Mouse (Mus musculus) cerebellum, adult 2 months (tissue): ENCODE measurements at regions not wholly inside any gene's neighbourhood (a gene's known extent, or its start where the extent isn't known, plus 50 kb on each side); places are given as distances from the start of the nearest gene placed in this dataset.

Source experiments
- DNase-seq, 2 experiments: peaks; one replicate each; pipeline ENCODE4 v3.0.0; 2021
- H3K27ac ChIP-seq: fragments of 200-500 bp; 2 replicates; pipeline ENCODE4 v1.5.1; 2012; ENCODE audit warnings: low read length, control low read depth, inconsistent platforms; ENCODE audit not compliant: insufficient read depth
- H3K27me3 ChIP-seq: fragments of 200-500 bp; 2 replicates; pipeline ENCODE4 v1.6.1; 2012; ENCODE audit warnings: inconsistent platforms, mild to moderate bottlenecking, low read length, moderate library complexity; ENCODE audit not compliant: control insufficient read depth, insufficient read depth
- H3K4me1 ChIP-seq: fragments of 200-500 bp; 2 replicates; pipeline ENCODE4 v1.6.1; 2011; ENCODE audit warnings: low read length; ENCODE audit not compliant: control insufficient read depth, insufficient read depth
- H3K4me3 ChIP-seq: fragments of 200-500 bp; replicated peaks from 2 replicates; pipeline ENCODE3; 2011; ENCODE audit warnings: mild to moderate bottlenecking, low read depth, low read length, control low read depth; ENCODE audit not compliant: insufficient read depth
- CTCF ChIP-seq: fragments of 200-500 bp; IDR thresholded peaks from 2 replicates; pipeline ENCODE4 v1.5.1; 2011; ENCODE audit warnings: low read depth, mild to moderate bottlenecking, control low read depth, low read length, moderate library complexity, borderline replicate concordance; ENCODE audit not compliant: insufficient read depth
- POLR2A ChIP-seq: fragments of 200-500 bp; IDR thresholded peaks from 2 replicates; pipeline ENCODE4 v1.6.1; 2011; ENCODE audit warnings: low read length, control low read depth, borderline replicate concordance; ENCODE audit not compliant: insufficient read depth
- WGBS: fragments of 180-500 bp; shearing (Covaris S2); methylation state at CpG from one replicate; pipeline ENCODE4 v1.1.7; 2018; 5-methylcytosine and 5-hydroxymethylcytosine counted together

DNA sequence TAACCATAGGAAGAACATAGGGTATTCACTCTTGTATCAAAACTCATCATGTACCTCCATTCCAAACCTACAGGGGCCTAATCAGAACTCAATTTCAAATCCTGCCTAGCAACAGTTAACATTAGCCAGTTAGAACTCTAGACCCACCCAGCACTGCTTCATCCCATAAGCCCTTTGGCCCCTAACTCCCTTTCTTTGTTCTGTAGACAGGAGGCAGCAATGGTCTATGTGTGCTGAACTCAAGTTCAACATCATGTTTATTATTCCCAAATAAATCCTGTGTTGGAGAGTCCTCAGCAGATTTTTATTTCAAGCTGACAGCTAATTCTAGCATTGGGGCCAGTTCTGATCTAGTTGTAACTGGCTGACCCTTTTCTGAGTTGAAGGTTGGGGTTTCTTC lies 112.2 kb downstream of the Ipo8 start:
- no peak overlapping the region for H3K27ac ChIP-seq
- DNase-seq: no peak
- H3K4me1 ChIP-seq: no peaks in the 10 kb centered on the region
- TF ChIP-seq POLR2A (no peak), CTCF (no peak)
- no peaks in the 10 kb centered on the region for H3K27me3 ChIP-seq
- H3K4me3 ChIP-seq: no peak overlapping the region

DNA sequence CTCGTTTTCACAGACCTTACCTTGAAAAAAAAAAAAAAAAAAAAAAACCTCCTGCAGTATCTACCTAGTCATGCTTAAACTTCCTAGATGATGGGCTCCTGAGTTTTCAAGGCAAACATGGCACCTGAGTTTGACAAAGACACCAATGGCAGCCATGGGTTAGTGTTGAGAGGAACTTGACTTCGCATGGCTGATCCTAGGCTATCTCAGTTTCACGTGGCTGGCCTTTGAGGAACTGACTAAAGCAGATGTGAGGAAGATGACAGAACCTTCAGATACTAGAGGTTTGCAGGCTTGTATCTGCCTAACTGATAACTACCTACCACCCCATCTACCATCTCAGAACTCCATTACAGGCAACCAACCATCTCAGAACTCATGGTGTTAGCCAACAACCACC lies 120.9 kb downstream of the Ipo8 start:
- no peak overlapping the region for H3K27ac ChIP-seq
- no peaks in the 10 kb centered on the region for H3K4me1 ChIP-seq
- 83% methylated on average over 3 of the region's 3 CpGs for WGBS
- no peak for TF ChIP-seq POLR2A
- TF ChIP-seq CTCF: no peak
- no peak for DNase-seq
- H3K27me3 ChIP-seq: no peaks in the 10 kb centered on the region
- H3K4me3 ChIP-seq: no peak overlapping the region

DNA sequence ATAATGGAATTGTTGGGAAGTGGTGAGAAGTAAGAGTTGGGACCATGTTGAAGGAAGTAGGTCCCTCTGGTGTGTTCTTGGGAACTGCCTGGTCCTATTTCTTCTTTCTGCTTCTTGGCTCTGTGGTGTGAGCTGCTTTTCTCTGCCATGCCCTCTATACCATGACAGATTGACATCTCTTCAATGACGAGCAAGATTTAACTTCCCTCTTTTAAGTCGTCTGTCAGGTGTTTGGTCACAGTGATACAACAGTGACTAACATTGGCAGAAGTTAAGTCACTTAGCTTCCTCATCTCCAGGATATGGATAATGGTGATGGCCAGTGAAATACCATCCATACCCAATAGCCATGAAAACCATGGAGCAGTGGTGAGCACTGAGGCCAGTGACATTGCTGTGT lies 122.9 kb downstream of the Ipo8 start:
- TF ChIP-seq CTCF: no peak
- TF ChIP-seq POLR2A: no peak
- Histone ChIP-seq H3K27me3 (no peaks in the 10 kb centered on the region), H3K4me1 (no peaks in the 10 kb centered on the region), H3K4me3 (no peak overlapping the region), H3K27ac (no peak overlapping the region)
- WGBS: 70% methylated on average over 2 of the region's 2 CpGs
- no peak for DNase-seq

DNA sequence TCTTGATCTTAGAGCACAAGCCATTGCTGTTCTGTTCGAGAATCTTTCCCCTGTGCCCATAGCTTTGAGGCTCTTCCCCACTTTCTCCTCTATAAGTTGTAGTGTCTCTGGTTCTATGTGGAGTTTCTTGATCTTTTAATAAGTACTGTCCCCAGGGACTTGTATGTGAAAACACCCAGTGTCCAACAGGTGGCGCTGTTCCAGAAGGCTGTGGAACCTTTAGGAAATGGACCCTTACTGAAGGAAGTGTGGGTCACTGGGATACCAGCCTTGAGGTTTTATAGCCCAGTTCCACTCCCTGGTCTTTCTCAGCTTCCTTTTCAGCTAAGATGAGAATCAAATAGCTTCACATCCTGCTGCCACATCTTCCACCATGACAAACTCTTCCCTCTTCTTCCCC lies 125.6 kb downstream of the Ipo8 start:
- Histone ChIP-seq H3K4me1 (no peaks in the 10 kb centered on the region), H3K27me3 (no peaks in the 10 kb centered on the region), H3K4me3 (no peak overlapping the region), H3K27ac (no peak overlapping the region)
- WGBS: 38% methylated on average over 2 of the region's 2 CpGs
- DNase-seq: no peak
- TF ChIP-seq CTCF (no peak), POLR2A (no peak)

DNA sequence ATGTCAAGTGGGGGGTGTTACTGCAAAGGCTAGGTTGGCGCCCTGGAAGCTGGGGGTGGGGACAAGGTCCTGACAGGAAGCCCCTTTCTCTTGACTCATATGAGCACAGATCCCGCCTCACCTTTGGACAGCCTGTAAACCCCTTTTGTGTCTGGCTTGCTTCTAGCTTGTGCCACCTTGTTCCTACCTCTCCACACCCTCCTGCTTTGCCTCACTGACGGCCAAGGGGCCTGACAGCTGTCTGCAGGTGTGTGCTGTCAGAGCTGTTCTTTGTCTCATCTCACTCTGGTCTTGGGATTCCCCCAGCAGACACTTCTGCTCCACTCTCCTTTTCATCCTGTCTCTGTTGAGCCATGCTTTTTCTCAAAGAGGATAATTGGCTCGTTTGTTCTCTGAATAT lies 137.9 kb downstream of the Ipo8 start:
- DNase-seq: no peak
- WGBS: 51% methylated on average over 4 of the region's 4 CpGs
- Histone ChIP-seq H3K27me3 (no peaks in the 10 kb centered on the region), H3K4me1 (no peaks in the 10 kb centered on the region), H3K4me3 (no peak overlapping the region), H3K27ac (no peak overlapping the region)
- TF ChIP-seq POLR2A (no peak), CTCF (no peak)

DNA sequence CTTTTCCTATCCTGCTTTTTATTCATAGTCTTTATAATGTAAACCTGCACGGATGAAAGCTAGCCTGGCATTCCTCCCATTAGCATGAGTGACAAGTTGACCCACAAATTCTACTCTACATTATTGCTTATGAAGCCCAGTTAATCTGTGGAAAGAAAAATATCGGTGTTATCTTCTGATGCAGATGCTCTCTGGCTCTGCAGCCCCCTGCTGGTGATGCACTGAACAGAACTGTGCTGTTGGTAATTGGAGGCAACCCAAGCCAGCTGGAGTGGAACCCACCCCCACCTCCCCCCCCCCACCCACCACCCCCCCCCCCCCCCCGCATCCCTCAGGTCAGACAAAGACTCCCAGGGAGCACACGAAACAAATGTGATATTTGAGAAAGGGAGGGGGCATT lies 143.5 kb downstream of the Ipo8 start:
- Histone ChIP-seq H3K27me3 (no peaks in the 10 kb centered on the region), H3K4me1 (no peaks in the 10 kb centered on the region)
- 20% methylated on average over 2 of the region's 4 CpGs for WGBS

DNA sequence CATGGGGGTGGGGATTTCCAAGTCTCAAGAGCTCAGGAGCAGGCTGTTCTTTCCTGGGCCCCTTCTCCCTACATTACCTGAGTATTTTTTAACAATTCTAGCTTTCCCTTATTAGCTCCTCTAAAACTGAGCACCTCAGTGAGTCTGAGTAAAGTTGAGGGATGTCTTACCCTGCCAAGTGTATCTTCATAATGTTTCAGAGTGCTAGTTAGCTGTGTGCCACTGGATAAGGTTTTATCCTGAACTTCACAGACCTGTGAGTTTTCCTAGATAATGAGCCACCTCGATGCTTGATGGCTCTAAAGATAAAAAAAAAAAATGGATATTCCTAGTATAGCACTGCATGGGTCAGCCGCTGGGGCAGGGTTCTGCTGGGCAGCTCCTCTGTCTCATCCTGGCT lies 171.1 kb downstream of the Ipo8 start:
- no peak overlapping the region for H3K27ac ChIP-seq
- TF ChIP-seq CTCF (no peak), POLR2A (no peak)
- 86% methylated on average over 2 of the region's 2 CpGs for WGBS
- no peak overlapping the region for H3K4me3 ChIP-seq
- DNase-seq: no peak
- no peaks in the 10 kb centered on the region for H3K4me1 ChIP-seq
- H3K27me3 ChIP-seq: no peaks in the 10 kb centered on the region; the same call in 1 of the 2 replicates

More for the DNA sequence above, 143.5 kb downstream of the Ipo8 start:
- peak; percentile 8 to 12 for DNase-seq
- H3K4me3 ChIP-seq: no peak overlapping the region
- H3K27ac ChIP-seq: no peak overlapping the region
- TF ChIP-seq POLR2A: no peak
- peak; percentile 22; the same call in 1 of the 2 replicates for TF ChIP-seq CTCF

DNA sequence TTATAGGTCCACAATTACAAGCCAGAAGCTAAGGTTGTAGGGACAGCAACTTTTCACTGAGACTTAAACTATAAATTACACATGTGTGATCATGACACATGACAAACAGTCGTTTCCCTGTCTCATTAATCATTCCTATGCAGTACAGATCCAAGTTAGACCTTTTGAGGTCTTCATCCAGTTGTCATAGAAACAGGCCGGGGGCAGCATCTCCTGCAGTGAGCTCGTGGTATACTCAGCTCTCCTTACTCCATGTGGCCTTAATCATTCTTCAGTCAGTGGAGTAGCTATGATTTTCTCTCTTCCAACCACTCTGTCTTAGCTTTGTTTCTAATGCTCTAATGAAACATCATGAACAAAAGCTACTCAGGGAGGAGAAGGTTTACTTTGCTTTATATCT lies 178.1 kb downstream of the Ipo8 start:
- Histone ChIP-seq H3K27ac (no peak overlapping the region), H3K27me3 (no peaks in the 10 kb centered on the region; the same call in 1 of the 2 replicates), H3K4me1 (no peaks in the 10 kb centered on the region), H3K4me3 (no peak overlapping the region)
- 23% methylated on average over 3 of the region's 3 CpGs for WGBS
- no peak for DNase-seq
- TF ChIP-seq POLR2A (no peak), CTCF (no peak)

DNA sequence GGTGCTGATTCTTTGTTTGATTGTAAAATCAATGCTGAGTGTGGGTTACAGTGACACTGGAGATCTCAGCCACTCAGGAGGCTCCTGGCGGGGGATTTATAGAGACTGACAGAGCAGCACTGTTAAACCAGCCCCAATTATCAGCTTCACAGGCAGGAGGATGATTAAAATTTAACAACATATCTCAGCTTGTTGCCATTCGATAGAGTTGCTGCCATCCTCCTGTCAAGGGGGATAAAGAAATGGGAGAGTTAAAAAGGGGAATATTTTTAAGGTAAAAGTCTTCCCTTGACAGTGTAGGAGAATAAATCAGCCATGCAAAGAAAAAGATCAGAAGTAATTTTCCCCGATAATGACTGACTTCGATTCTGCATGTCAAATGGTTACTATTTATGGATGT lies 178.8 kb downstream of the Ipo8 start:
- no peak overlapping the region for H3K4me3 ChIP-seq
- DNase-seq: no peak
- 70% methylated on average over 4 of the region's 4 CpGs for WGBS

More for the DNA sequence above, 178.8 kb downstream of the Ipo8 start:
- H3K27ac ChIP-seq: no peak overlapping the region
- TF ChIP-seq CTCF (no peak), POLR2A (no peak)
- H3K4me1 ChIP-seq: no peaks in the 10 kb centered on the region
- no peaks in the 10 kb centered on the region; the same call in 1 of the 2 replicates for H3K27me3 ChIP-seq
